Mouse (Mus musculus): ENCODE measurements around the gene Amz2.
A peak's percentile ranks its signal among the peaks of the same experiment; 100 is the strongest.

The Amz2 gene

GRCm38 (mm10) chr11:109470921-109471861 lies 45.4 kb downstream of the Amz2 start:
- peak; percentile 53 for DNase-seq (ENCODE audit: low read depth, low spot score)
- Histone ChIP-seq H3K27me3 (ENCODE audit: control insufficient read depth, insufficient read depth, low read length, poor library complexity, severe bottlenecking) (no peaks in the 10 kb centered on the region), H3K36me3 (ENCODE audit: control insufficient read depth, insufficient read depth, low read length, poor library complexity, severe bottlenecking) (no peaks in the 10 kb centered on the region; the same call in 1 of the 2 replicates)

- Histone ChIP-seq H3K36me3 (ENCODE audit: control insufficient read depth, insufficient read depth, low read length, poor library complexity, severe bottlenecking) (no peaks in the 10 kb centered on the region; the same call in 1 of the 2 replicates), H3K27me3 (ENCODE audit: control insufficient read depth, insufficient read depth, low read length, poor library complexity, severe bottlenecking) (no peaks in the 10 kb centered on the region)
- peak; percentile 66 for DNase-seq (ENCODE audit: low read depth, low spot score)
Observed at GRCm38 (mm10) chr11:109472171-109472691, 46.5 kb downstream of the Amz2 start.

- H3K27me3 ChIP-seq (ENCODE audit: control insufficient read depth, insufficient read depth, low read length, poor library complexity, severe bottlenecking) = no peaks in the 10 kb centered on the region
- no peak for DNase-seq (ENCODE audit: low read depth, low spot score)
- no peaks in the 10 kb centered on the region; the same call in 1 of the 2 replicates for H3K36me3 ChIP-seq (ENCODE audit: control insufficient read depth, insufficient read depth, low read length, poor library complexity, severe bottlenecking)
Observed at GRCm38 (mm10) chr11:109472821-109473170, 47.0 kb downstream of the Amz2 start.

- peak; percentile 96 for DNase-seq (ENCODE audit: low read depth, low spot score)
Observed at GRCm38 (mm10) chr11:109473171-109474085, 47.7 kb downstream of the Amz2 start, which contains the start of the genes Arsg and Slc16a6. TSS of gene Arsg (plus strand) at chr11:109473374. TSS of gene Slc16a6 (minus strand) at chr11:109473598.

GRCm38 (mm10) chr11:109474086-109474742 lies 48.5 kb downstream of the Amz2 start:
- DNase-seq (ENCODE audit: low read depth, low spot score) = peak; percentile 49
- Histone ChIP-seq H3K36me3 (ENCODE audit: control insufficient read depth, insufficient read depth, low read length, poor library complexity, severe bottlenecking) (no peaks in the 10 kb centered on the region), H3K27me3 (ENCODE audit: control insufficient read depth, insufficient read depth, low read length, poor library complexity, severe bottlenecking) (no peaks in the 10 kb centered on the region)

More at GRCm38 (mm10) chr11:109473171-109474085, 47.7 kb downstream of the Amz2 start, which contains the start of the genes Arsg and Slc16a6:
- H3K27me3 ChIP-seq (ENCODE audit: control insufficient read depth, insufficient read depth, low read length, poor library complexity, severe bottlenecking) = no peaks in the 10 kb centered on the region
- H3K36me3 ChIP-seq (ENCODE audit: control insufficient read depth, insufficient read depth, low read length, poor library complexity, severe bottlenecking) = no peaks in the 10 kb centered on the region; the same call in 1 of the 2 replicates

DNA sequence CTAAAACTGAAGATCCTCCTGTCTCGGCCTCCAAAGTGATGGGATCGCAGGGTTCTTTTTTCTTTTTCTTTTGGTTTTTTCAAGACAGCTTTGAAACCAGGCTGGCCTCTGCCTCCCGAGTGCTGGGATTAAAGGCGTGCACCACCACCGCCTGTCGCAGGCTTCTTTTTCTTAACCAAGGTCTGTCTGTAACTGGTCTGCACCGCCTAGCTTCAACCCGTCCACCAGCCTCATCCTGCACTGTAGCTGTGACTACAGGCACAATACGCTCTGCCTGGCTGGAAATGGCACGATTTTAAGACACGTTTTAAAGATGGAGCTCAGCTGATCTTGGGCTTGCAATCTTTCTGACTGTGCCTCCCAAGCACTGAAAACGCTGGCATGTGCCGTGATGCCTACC lies 49.1 kb downstream of the Amz2 start:
- Histone ChIP-seq H3K27me3 (ENCODE audit: control insufficient read depth, insufficient read depth, low read length, poor library complexity, severe bottlenecking) (no peaks in the 10 kb centered on the region), H3K36me3 (ENCODE audit: control insufficient read depth, insufficient read depth, low read length, poor library complexity, severe bottlenecking) (no peaks in the 10 kb centered on the region)
- no peak for DNase-seq (ENCODE audit: low read depth, low spot score)

DNA sequence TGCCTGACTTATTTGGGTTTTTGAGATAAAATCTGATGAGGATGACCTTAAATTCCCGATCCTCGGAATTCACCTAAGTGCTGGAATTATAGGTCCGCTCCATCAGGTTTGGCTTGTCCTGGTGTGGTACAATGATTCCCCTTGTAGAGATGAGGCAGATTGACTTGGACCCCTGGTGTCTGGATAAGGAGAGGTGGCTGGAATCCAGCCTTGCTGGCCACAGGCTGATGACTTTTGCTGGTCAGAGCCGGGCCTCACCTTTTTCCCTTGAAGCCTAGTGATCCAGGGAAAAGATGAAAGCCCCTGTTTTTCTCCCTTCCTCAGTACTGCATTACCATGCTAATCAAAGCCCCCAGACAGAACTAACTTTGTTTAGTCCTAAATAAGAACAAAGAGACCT lies 50.0 kb downstream of the Amz2 start:
- Histone ChIP-seq H3K27me3 (ENCODE audit: control insufficient read depth, insufficient read depth, low read length, poor library complexity, severe bottlenecking) (no peaks in the 10 kb centered on the region), H3K36me3 (ENCODE audit: control insufficient read depth, insufficient read depth, low read length, poor library complexity, severe bottlenecking) (no peaks in the 10 kb centered on the region)
- no peak for DNase-seq (ENCODE audit: low read depth, low spot score)

DNA sequence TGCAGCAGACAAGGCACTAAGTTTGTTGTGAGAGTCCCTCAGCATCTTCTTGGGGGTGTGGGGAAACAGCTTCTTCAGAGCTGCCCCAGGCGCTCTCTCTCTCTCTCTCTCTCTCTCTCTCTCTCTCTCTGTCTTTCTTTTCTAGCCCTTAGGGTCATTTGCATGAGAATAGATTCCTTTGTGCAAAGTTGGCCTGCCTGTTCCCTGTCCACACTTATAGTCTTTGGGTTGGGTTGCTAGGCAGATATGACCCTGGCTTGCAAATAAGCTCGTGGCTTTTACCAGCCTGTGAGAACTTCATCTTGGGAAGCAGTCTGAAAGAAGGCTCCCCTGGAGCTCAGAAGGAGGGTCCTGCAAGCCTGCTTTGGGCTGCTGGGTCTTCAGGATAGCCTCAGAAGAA lies 50.5 kb downstream of the Amz2 start:
- no peaks in the 10 kb centered on the region for H3K36me3 ChIP-seq (ENCODE audit: control insufficient read depth, insufficient read depth, low read length, poor library complexity, severe bottlenecking)
- no peak for DNase-seq (ENCODE audit: low read depth, low spot score)

GRCm38 (mm10) chr11:109476653-109477052 lies 50.9 kb downstream of the Amz2 start:
- peak; percentile 39 for DNase-seq (ENCODE audit: low read depth, low spot score)
- no peaks in the 10 kb centered on the region for H3K36me3 ChIP-seq (ENCODE audit: control insufficient read depth, insufficient read depth, low read length, poor library complexity, severe bottlenecking)
- no peaks in the 10 kb centered on the region for H3K27me3 ChIP-seq (ENCODE audit: control insufficient read depth, insufficient read depth, low read length, poor library complexity, severe bottlenecking)

More for the DNA sequence above, 50.5 kb downstream of the Amz2 start:
- no peaks in the 10 kb centered on the region for H3K27me3 ChIP-seq (ENCODE audit: control insufficient read depth, insufficient read depth, low read length, poor library complexity, severe bottlenecking)

DNA sequence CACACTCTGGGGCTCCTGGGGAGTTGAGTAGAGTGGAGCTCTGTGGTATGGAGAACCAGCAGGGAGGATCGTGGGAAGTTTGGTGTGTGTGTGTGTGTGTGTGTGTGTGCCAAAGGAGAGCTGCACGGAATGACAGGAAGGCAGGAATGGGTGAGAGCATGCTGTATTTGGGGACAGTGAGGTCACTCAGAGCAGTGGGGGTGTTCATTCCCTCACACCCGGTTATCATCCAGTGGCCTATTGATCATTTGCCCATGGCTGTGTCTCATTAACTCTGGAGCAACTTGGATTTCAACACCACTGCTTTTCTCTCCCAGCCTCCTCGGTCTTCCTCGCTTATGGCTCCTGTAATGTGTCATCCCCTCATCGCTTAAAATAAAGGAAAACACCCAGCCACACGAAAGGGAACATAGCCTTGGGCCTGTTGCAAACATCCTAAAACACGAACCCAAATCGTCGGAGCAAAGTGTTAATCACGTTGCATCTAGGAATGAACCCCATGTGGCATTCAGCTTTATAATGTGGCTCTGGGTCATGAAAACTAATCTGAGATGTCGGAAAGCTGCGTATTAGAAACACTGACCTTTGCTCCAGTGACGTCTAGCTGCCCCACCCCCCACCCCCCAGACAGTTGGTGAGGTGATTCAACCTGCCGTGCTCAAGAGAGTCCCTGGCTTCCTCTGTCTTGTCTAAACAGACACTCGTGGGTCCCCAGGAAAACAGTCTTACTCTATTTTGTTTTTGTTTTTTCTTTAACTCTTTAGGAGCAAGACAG lies 52.0 kb downstream of the Amz2 start:
- H3K36me3 ChIP-seq (ENCODE audit: control insufficient read depth, insufficient read depth, low read length, poor library complexity, severe bottlenecking) = no peaks in the 10 kb centered on the region
- no peak for DNase-seq (ENCODE audit: low read depth, low spot score)
- no peaks in the 10 kb centered on the region for H3K27me3 ChIP-seq (ENCODE audit: control insufficient read depth, insufficient read depth, low read length, poor library complexity, severe bottlenecking)

DNA sequence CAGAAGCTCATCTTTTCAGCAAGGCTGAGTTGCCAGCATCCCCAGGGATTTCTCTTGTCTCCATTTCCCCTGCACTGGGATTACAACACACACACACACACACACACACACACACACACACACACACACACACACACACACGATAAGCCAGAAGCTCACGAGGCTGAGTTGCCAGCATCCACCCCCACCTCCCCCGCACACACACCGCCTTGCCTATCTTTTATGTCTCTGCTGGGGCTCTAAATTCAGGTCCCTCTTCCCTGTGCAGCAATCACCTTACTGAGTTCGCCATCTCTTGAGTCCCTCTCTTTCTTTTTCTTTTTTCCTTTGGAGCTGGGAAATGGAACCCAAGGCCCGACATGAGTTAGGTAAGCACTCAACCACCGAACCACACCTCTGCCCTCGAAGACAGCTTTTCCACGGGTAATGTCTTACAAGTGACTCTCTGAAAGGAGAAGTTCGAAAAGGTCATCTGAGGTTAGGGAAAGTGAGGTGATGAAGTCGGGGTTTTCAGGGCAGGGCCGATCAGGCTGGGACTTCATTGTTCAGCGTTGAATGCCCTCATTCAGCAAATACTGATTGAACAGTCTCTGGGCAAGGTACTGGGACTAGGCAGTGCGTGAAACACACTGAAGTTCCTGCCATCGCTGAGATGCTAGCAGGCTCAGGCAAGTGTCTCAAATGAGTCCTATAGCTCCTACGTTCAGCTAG lies 54.0 kb downstream of the Amz2 start:
- H3K36me3 ChIP-seq (ENCODE audit: control insufficient read depth, insufficient read depth, low read length, poor library complexity, severe bottlenecking) = no peaks in the 10 kb centered on the region
- no peaks in the 10 kb centered on the region for H3K27me3 ChIP-seq (ENCODE audit: control insufficient read depth, insufficient read depth, low read length, poor library complexity, severe bottlenecking)
- peak; percentile 73 for DNase-seq (ENCODE audit: low read depth, low spot score)

DNA sequence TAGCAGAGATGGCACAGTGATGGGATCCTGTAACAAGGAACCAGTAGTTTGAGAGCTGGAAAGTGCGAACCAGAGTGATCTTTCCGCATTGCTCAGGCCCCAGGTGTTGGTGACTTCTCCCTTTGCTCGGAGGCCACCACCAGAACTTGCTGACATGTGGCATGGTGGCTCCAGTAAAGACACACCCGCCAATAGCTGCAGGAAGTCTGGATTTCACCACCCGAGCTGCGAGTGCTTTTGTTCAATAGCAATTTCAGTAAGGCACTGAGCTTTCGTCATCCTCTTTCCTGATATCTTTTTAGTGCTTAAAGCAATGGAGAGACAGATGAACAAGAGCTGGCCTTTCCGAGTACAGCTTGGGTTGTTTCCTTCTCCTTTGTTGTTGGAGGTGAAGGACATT lies 54.7 kb downstream of the Amz2 start:
- H3K36me3 ChIP-seq (ENCODE audit: control insufficient read depth, insufficient read depth, low read length, poor library complexity, severe bottlenecking) = no peaks in the 10 kb centered on the region
- no peak for DNase-seq (ENCODE audit: low read depth, low spot score)
- no peaks in the 10 kb centered on the region for H3K27me3 ChIP-seq (ENCODE audit: control insufficient read depth, insufficient read depth, low read length, poor library complexity, severe bottlenecking)

GRCm38 (mm10) chr11:109485398-109486045 lies 59.8 kb downstream of the Amz2 start:
- no peaks in the 10 kb centered on the region for H3K27me3 ChIP-seq (ENCODE audit: control insufficient read depth, insufficient read depth, low read length, poor library complexity, severe bottlenecking)
- no peak for DNase-seq (ENCODE audit: low read depth, low spot score)
- H3K36me3 ChIP-seq (ENCODE audit: control insufficient read depth, insufficient read depth, low read length, poor library complexity, severe bottlenecking) = no peaks in the 10 kb centered on the region
